Mouse (Mus musculus): ENCODE measurements at regions not wholly inside any gene's neighbourhood (a gene's known extent, or its start where the extent isn't known, plus 50 kb on each side); places are given as distances from the start of the nearest gene placed in this dataset.
A peak's percentile ranks its signal among the peaks of the same experiment; 100 is the strongest.

DNA sequence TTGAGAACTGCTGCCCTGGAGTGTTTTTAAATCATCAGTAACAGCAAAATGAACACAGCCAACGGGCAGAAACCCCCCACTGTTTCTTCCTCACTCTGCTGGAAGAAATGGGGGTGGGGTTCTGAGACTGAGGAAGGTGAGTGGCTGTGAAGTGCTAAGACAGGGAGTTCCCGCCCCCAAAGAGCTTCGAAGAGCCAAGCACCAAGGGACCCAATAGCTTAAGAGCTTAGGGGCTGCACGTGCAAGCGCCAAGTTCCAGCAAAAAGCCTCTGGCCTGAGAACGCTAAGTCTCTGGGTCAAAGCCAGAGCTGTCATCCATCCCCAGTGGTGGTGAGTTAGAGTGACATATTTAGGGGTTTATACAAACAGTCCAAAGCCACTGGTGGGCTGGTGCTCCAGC, 55.1 kb upstream of the Pcbd1 start:
- intact Hi-C loops (cut with DNase I) = no loop called here

DNA sequence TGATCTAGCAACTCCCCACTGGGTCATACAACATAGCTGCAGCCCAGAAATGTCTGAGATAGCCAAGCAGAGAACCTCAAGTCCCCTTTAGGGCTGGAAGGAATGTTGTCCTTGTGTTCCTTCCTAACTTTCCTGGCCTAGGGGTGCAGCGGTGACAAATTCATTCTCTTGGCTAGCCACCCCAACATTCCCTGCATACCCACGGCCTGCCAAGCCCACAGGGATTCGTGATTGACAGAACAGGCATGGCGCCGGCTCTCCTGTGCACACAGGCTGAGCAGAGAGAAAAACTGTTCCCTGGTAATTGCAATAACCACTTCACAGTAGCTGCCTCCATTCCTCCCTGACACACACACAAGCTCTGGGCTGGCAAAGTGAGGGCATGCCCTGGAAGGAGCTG, 60.5 kb upstream of the Pcbd1 start:
- intact Hi-C loops (cut with DNase I) = no loop called here
- no peak for DNase-seq (ENCODE audit: extremely low spot score in 1 of 2, low spot score in 2 of 2)

More for the DNA sequence above, 55.1 kb upstream of the Pcbd1 start:
- DNase-seq (ENCODE audit: extremely low spot score in 1 of 2, low spot score in 2 of 2) = no peak

DNA sequence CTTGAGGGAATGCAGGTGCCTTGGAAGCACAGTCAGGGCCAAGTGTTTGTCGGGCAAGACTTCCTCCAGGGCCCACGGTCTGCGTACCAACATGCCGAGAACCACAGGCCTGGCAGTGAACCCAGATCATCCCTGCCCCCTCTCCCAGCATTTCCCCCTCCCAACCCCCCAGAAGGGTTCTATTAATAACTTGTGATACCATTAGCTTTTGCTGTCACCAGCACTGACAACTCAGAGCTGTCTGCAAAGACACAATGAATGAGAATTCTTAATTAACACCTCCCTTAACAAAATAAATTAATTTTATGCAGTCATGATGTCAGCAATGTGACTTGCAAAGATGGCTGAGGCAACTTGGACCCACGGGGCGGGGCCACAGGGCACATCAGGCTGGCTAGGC, 61.9 kb upstream of the Pcbd1 start:
- no peak for DNase-seq (ENCODE audit: extremely low spot score in 1 of 2, low spot score in 2 of 2)
- intact Hi-C loops (cut with DNase I) = no loop called here

DNA sequence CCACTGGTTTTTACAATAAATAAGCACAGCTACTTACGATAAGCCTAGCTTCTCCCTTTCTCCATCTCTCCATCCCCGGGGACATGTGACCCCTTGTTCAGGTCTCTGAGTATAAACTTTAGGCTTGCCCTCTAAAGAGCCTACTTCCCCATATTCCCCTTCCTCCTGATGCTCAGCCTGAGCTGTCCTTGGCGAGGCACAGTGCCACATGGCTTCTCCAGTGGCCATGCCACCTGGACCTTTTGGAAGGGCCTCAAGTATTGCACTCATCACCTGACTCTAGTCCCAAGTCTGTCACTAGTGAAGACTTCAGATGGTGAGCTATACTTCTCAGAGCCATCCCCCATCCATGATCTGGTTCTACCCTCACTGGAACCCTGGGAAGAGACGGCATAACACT, 64.1 kb upstream of the Pcbd1 start:
- no peak for DNase-seq (ENCODE audit: extremely low spot score in 1 of 2, low spot score in 2 of 2)
- intact Hi-C loops (cut with DNase I) = no loop called here

DNA sequence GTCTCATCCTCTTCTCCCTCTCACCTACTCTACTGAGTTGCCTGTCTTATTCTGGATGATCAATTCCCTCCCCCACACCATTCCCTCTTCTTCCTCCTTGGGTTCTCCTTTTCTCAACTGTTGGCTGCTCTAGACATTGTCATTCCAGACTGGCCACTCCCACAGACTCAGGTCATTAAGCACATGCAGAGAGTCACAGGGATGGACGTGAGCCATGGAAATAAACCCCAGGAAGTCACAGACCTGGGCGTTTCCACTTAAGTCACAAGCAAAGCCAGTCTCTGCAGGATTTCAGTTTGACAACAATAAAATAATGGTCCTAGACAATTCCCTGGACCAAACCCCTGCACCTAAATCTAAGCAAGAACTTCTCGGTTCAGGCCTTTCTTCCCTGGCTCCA, 65.0 kb upstream of the Pcbd1 start:
- no peak for DNase-seq (ENCODE audit: extremely low spot score in 1 of 2, low spot score in 2 of 2)
- intact Hi-C loops (cut with DNase I) = no loop called here

DNA sequence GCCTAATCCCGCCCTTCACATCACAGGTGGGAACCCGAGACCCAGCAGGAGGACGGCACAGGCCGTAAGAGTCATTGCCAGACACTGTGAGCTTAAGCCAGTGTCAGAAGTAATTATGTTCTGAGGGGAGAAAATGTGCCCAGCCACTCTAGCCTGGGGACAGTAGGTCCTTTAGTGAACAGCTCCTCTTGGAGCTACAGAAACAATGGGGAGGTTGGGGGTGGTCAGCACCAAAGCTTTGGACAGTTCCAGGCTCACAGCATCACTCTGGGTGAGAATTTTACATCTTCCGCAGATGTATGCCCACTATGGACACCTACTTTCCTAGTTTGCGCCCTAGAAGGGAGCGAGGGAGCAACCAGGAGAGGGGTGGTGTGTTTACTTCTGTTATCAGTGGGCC, 65.7 kb upstream of the Pcbd1 start:
- intact Hi-C loops (cut with DNase I) = no loop called here

DNA sequence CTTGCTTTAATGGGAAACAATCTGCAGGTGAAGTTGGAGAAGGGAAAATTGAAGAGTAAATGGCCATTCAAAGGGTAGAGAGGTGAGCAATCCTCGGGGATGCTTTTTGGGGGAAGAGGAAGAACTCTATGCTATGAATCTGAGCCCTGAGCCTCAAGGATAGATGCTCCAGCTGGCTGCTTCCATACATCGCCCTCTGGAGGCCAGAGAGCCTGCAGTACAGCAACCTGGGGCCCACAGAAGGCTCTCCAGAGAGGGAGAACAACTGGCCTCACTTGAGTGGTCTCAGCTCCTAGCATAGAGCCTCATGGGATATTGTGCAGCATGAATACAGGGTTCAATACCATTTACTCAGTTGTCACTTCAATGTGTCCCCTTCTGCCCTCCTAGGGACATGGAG, 69.6 kb upstream of the Pcbd1 start:
- intact Hi-C loops (cut with DNase I) = no loop called here
- no peak for DNase-seq (ENCODE audit: extremely low spot score in 1 of 2, low spot score in 2 of 2)

More for the DNA sequence above, 65.7 kb upstream of the Pcbd1 start:
- DNase-seq (ENCODE audit: extremely low spot score in 1 of 2, low spot score in 2 of 2) = no peak

DNA sequence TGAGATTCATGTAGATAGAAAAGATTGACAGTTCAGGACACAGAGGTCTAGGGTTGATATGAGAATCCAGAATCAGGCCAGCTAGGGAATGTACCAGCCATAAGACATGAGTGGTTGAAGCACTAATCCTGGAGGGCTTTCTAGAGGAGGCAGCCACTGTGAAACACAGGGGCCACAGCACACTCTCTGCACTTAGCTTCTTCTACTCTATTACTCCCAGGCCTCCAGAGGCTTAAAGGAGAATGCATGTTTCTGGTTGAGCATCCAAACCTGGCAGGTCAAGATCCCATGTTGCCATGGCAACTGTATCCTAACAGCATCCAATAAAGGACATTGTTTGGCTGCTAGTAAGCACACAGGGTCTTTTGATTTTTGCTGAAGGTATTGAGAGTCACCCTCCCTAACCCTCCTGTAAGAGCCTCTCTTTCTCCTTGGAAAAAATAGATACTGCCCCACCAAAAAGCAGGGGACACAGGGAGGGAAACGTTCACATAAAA, 76.9 kb upstream of the Pcbd1 start:
- no peak for DNase-seq (ENCODE audit: extremely low spot score in 1 of 2, low spot score in 2 of 2)
- intact Hi-C loops (cut with DNase I) = no loop called here

DNA sequence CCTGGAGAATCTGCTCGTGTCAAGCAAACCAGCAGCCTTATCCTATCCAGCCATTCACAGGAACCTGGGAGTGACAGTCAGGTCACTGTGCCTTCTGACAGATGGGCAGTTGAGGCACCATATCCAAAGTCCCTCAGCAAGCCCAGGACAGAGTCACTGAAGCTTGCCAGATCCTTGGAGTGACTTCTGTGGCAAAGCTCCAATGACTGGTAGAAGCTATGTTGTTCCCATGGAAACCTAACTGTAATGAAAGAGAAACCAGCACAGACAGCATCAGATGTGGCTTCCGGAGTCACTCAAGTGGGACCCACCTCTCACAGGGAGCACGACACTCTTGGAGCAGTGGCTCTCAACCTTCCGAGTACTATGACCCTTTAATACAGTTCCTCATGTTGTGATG, 78.4 kb upstream of the Pcbd1 start:
- intact Hi-C loops (cut with DNase I) = no loop called here
- DNase-seq (ENCODE audit: extremely low spot score in 1 of 2, low spot score in 2 of 2) = peak in 1 of 2 experiments; percentile 23

DNA sequence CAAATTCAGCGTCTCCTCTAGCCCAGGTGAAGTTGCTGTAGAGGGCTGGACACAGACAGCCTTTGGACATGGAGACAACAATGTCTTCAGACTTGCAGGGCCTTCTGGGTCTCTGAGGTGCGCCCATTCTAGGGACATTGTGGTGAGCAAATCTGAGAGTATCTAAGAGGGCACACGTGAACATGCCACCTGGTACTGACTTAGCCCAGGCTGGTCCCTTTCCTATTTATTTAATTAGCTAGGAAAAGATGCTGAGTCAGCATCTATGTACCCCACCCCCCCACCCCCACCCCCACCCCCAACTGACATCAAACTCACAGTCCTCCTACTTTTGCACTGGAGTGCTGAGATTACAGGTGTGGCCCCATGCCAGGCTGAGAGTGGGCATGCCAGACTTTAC, 81.7 kb upstream of the Pcbd1 start:
- intact Hi-C loops (cut with DNase I) = no loop called here
- DNase-seq (ENCODE audit: extremely low spot score in 1 of 2, low spot score in 2 of 2) = no peak

DNA sequence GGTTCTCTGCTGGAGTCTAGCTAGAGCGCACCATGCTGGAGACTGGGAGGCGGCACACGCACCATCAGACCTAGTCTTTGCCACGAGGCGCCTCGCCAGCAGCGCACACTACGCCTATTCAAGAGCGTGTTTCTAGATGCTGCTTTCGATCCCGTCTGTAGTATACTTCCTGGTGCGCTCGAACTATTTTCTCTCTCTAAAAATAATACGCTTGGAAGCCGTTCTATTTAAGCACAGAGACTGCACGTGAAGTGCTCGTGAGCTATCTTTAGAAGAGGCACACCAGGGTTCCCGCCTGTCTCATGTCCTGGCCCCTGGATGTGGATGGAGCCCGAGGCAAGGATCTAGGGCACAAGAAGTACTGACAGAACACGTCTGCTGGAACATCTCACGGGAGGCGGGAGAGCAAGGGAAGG, 87.4 kb upstream of the Pcbd1 start:
- intact Hi-C loops (cut with DNase I) = no loop called here
- no peak for DNase-seq (ENCODE audit: extremely low spot score in 1 of 2, low spot score in 2 of 2)

DNA sequence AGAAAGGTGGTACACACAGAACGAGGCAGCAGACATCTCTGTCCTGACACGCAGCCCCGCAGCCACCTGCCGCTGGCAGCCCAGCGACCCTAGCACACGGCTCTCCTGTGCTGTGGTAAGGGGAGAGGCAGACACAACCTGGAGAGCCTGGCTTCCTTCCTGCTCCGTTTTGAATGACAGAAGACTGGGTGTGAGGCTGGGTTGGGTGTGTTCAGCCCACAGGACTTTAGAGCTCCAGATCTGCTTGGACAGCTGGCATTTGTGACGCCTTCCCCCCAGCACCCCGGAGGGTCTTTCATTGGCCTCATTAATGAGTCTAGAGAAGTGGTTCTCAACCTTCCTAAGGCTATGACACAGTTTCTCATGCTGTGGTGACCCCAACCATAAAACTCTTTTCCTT, 91.7 kb upstream of the Pcbd1 start:
- intact Hi-C loops (cut with DNase I) = no loop called here
- no peak for DNase-seq (ENCODE audit: extremely low spot score in 1 of 2, low spot score in 2 of 2)

DNA sequence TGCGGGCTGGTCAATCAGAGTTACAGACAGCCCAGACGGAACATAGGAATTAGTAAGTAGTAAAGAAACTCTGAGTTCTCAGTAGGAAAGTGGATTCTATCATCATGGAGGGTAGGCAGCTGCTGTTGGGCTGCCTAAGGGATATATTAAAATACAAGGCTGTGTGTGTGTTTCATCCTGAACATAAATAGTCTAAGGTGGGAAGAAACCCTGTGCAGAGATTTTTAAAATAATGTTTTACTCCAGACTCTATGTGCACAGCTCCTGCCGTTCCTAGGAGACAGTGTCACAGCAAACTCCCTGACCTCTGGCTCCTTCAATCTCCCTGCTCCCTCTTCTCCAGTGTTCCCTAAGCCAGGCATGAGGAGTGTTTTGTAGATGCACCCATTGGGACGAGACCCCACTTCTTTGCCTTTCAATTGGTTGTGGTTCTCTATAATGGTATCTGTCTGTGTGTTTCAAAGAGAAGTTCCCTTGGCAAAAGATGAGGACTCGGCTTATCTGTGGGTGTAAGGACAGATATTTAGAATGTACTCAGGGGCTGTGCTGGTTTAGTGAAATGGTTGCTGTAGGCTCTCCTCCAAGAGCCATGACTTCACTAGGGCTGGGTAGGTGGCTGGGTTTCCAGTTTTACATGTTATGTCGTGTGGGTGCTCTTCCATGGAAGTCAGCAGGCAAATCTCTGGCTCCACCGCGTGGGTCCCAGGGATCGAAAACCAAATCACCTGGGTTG, 93.1 kb upstream of the Pcbd1 start:
- no peak for DNase-seq (ENCODE audit: extremely low spot score in 1 of 2, low spot score in 2 of 2)
- intact Hi-C loops (cut with DNase I) = no loop called here

DNA sequence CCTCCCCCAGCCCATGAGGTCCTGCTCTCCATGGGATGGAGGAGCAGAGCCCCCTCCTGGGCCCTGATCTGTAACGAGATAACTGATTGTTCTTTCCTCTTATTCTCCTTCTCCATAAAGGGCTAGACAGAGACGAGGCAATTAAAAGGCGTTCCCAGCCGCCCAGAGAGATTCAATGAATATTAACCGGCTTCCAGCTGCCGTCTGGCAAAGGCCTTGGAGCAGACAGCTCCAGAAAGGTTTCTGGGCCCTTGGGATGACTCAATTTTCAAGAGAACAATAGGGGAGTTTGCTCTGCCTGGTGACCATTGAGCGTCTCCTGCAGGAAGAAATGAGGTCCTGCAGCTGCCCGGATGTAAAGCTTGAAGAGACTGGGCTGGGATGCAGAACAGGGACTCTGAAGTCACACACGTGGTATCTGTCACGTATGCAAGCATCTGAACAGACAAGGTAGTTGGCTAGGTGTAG, 104.0 kb upstream of the Pcbd1 start:
- no peak for DNase-seq (ENCODE audit: extremely low spot score in 1 of 2, low spot score in 2 of 2)
- intact Hi-C loops (cut with DNase I) = no loop called here

DNA sequence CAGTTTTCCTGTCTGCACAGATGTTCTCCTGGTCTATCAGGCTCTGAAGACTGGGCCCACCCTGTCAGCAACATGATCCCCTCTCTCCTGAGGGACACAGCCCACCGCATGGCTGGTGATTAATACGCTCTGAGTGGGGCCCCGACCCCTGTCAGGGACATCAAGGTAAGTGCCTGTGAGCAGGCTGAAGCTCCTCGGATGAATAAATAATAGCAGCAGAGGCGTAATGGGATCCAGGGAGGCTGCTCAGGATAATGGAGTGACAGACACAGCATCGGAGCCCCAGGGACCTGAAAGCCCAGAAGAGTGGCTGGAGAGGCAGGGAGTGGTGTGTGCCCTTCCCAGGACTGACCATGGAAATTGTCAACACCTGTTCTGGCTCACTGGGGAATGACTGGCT, 107.4 kb upstream of the Pcbd1 start:
- DNase-seq (ENCODE audit: extremely low spot score in 1 of 2, low spot score in 2 of 2) = no peak
- intact Hi-C loops (cut with DNase I) = no loop called here

DNA sequence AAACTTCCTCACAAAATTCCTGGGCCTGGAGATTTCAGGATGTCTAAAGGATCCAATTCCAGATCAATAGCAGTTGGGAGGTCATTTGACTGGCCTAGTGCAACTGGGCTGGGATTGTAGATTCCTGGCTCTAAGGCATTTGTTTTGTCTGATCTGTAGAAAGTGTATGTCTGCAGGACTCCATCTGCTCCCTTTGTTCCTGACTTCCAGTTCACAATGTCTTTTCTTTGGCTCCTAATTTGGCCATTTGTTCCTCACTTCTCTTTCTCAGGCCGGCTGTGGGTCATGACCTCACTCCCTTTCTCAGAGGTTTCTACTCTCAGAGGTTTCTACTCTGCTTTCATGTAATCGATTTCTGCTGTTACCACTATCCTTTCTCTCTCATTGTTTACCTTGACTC, 115.5 kb upstream of the Pcbd1 start:
- intact Hi-C loops (cut with DNase I) = no loop called here

DNA sequence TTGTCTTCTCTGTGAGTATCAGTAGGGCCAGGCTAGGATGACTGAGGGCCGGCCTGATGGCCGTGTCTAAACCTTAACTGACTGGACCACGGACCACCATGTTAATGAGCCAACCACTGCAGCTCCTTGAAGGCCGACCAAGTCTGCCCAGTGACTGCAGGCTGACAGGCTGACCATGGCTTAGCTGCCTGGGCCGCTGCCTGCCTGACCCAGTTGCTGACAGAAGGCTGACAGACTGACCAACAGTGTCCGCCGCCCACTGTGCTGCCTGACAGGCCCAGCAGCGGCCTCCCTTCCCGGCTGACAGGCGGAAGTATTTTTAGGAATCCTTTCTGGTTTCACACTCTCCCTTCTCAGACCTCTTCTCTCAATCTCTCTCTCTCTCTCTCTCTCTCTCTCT, 124.3 kb upstream of the Pcbd1 start:
- intact Hi-C loops (cut with DNase I) = no loop called here
- peak in 1 of 2 experiments; percentile 43 for DNase-seq (ENCODE audit: extremely low spot score in 1 of 2, low spot score in 2 of 2)

More for the DNA sequence above, 115.5 kb upstream of the Pcbd1 start:
- no peak for DNase-seq (ENCODE audit: extremely low spot score in 1 of 2, low spot score in 2 of 2)

DNA sequence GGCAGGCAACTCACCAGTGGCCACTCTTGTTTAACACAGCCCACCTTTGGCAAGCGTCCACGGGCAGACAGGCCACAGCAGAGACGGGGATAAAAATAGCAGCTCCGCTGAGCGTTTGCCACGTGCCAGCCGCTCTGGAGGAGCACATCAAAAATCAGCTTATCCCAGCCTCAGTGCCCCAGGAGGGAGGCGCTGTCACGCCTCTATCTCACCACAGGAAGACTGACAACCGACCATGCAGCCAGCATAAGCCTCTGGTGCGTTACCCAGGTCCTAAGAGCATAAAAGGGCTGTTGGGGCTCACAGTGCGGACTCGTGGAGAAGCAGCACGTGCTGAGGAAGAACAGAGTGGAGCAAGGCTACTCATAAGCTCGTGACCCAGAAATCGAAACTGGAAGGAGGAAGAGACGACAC, 126.4 kb upstream of the Unc5b start:
- DNase-seq (ENCODE audit: extremely low spot score in 1 of 2, low spot score in 2 of 2) = peak; percentile 21 to 67
- intact Hi-C loops (cut with DNase I) = no loop called here

DNA sequence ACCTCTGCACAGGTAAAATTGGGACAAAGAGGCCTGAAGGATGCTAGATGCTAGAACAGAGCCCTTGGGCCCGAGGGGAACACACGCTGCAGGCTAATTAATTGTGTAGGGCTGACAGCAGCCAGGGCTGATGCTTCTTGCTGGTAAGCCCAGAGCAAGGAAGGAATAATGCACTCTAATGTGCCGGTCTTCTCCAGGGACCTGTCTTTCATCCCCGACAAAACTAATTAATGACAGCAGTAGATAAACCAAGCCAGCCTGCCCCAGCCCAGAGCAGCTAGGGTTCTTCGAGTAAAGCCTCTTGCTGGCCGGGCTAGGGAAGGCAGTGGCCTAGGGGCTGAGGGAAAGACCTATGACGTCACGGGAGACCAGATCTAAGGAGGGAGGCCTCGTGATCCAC, 124.1 kb upstream of the Unc5b start:
- DNase-seq (ENCODE audit: extremely low spot score in 1 of 2, low spot score in 2 of 2) = no peak
- intact Hi-C loops (cut with DNase I) = no loop called here

DNA sequence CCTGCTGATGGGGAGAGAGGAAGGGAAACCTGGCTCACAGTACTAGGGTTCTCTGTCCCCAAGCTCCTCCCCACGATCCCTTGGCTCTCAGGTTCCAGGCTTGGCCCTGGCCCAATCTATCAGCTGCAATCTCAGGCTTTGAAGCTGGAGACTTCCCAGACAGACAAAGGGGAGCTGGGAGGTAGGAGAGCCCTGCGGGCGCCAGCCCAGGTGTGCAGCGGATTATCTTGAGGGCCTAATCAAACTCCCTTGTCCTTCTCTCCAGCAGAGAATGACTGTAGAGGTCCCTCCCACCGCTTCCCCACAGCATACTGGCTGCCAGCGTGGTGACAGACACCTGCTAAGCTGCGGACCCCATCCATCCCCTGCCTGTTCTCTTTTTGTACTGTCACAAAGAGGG, 121.1 kb upstream of the Unc5b start:
- DNase-seq (ENCODE audit: extremely low spot score in 1 of 2, low spot score in 2 of 2) = no peak
- intact Hi-C loops (cut with DNase I) = no loop called here
